Mouse (Mus musculus): ENCODE measurements around the gene Lrp2. TPM values are rescaled to one million over a fixed set of nuclear protein-coding genes. Genes with fewer than 3 reads are reported as not detected.
"Not testable (repeated sequence)": the region's sequence is repeated elsewhere in the genome, so short reads cannot be mapped to it uniquely, and the experiment has no call there.

Lrp2 gene
- total RNA-seq, 2 experiments from 2014 or later, result 0.05 to 0.10 TPM

DNA sequence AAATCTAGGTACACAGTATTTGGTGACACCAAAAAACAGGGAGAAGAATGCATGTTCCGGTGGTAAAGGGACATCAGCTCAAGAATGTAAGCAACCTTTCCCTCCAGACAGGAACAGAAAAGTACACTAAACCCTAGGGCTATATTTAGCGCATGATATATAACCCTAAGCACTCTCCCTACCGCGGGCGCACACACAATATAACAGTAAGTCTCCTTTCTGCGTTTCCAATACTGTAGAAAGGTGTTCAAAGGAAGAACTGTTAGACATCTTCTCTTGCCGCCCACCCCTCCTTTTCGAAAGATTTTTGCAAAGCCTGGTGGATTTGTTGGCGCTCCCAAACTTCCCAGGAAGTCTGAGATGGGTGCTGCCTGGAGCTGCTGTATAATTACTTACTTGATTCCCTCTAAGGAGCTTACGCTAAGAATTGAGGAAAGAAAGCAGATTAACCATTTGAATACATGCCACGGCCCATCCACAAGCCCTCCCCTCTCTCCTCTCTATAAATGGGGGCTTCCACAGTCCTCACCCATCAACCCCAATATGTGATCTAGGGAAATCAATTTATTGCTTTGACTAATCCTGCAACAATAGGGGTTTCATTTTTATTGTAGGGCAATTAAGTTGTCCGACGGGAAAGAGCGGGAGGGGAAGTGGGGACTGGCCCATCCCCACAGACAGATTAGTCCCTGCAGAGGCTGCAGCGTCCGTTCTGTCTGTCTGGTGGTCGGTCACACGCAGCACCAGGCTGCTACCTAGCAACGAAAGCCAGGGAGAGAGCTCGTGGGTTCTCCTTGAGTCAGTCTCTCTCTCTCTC is 1.5 kb downstream of the Lrp2 start:
- no peak for DNase-seq (ENCODE audit: low spot score in 2 of 2)

GRCm38 (mm10) chr2:69582861-69583260 is 3.0 kb downstream of the Lrp2 start:
- DNase-seq (ENCODE audit: low spot score in 2 of 2), result no peak

GRCm38 (mm10) chr2:69582068-69582467 is 3.8 kb downstream of the Lrp2 start:
- DNase-seq (ENCODE audit: low spot score in 2 of 2), result not testable (repeated sequence)

DNA sequence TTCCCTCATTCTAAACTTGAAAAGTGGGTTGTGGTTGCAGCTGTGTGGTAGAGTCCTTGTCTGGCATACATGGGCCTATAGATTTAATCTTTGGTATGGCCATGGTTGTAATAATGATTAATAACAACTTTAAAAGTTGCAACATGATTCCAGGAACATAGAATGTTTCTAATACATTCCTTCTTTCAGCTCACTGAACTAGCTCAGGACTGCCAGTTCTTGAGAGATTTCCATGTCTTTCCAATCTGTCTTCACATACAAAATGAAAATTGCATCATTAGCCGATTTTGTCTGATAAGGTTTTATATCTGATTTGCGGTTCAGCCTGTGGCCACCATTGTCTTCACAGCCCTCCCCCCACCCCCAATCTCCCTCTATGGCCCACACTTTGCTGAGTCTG is 5.8 kb downstream of the Lrp2 start:
- no peak for DNase-seq (ENCODE audit: low spot score in 2 of 2)

GRCm38 (mm10) chr2:69578206-69578605 is 7.7 kb downstream of the Lrp2 start:
- DNase-seq (ENCODE audit: low spot score in 2 of 2), result no peak

- DNase-seq (ENCODE audit: low spot score in 2 of 2), result no peak
Measured at GRCm38 (mm10) chr2:69576531-69576930, 9.3 kb downstream of the Lrp2 start.

DNA sequence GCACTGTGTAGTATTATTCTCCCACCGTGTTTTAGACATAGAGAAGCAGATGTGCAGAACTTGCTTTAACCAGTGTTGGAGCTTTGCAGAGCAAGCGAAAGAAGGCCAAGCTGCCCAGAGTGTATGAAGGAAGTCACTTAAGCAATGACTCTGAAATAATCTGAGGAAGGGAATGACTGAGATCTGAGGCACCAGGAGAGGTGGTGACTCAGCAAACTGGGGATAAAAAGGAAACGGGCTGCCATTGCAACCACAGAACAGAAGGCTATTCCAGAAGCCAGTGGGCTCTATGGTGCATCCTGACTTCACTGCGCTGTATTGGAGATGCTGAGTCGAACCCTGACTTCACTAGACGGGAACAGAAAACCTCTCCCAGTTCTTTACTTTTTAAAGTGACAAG is 10.9 kb downstream of the Lrp2 start:
- DNase-seq (ENCODE audit: low spot score in 2 of 2), result no peak

- DNase-seq (ENCODE audit: low spot score in 2 of 2), result no peak
Measured at GRCm38 (mm10) chr2:69574261-69574660, 11.6 kb downstream of the Lrp2 start.

GRCm38 (mm10) chr2:69573733-69574054 is 12.2 kb downstream of the Lrp2 start:
- no peak for DNase-seq (ENCODE audit: low spot score in 2 of 2)

GRCm38 (mm10) chr2:69573038-69573732 is 12.7 kb downstream of the Lrp2 start:
- no peak for DNase-seq (ENCODE audit: low spot score in 2 of 2)

GRCm38 (mm10) chr2:69570556-69570955 is 15.3 kb downstream of the Lrp2 start:
- no peak for DNase-seq (ENCODE audit: low spot score in 2 of 2)

DNA sequence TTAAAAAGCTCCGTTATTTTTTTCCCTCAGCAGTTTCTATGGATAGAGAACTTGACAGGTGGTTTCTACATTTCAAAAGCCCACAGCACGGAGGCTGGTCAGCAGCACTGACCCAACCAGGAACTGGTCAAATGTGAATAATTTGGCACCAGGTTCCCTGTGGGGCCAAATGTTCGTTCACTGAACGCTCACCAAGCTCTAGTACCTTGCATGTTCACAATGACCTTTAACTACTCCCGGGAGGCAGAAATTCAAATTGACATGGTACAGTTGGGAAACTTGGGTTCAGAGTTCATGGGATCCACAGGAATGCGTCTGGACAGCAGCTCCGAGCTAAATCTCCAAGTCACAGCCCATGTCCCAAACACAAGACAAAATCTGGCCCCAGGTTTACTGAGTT is 19.6 kb downstream of the Lrp2 start:
- DNase-seq (ENCODE audit: low spot score in 2 of 2), result no peak

GRCm38 (mm10) chr2:69563492-69563891 is 22.4 kb downstream of the Lrp2 start:
- DNase-seq (ENCODE audit: low spot score in 2 of 2), result no peak

DNA sequence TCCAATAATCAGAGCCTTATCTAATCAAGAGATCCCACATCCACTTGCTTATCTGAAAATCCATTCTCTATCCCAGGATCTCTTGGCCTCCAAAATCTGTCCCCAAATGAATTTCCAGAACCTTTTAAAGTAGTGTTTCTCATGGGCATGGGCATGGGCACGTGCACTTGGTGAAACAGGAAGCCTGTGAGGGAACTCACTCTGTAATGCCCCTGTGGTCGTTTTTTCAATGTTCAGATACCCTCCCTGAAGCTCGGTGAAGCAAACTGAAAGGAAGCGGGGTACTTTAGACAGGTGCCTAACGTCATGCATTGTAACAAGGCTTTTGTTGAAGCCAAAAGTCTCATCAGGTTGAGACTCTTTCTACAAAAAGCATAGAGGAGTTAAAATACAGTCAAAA is 23.1 kb downstream of the Lrp2 start:
- DNase-seq (ENCODE audit: low spot score in 2 of 2), result no peak

DNA sequence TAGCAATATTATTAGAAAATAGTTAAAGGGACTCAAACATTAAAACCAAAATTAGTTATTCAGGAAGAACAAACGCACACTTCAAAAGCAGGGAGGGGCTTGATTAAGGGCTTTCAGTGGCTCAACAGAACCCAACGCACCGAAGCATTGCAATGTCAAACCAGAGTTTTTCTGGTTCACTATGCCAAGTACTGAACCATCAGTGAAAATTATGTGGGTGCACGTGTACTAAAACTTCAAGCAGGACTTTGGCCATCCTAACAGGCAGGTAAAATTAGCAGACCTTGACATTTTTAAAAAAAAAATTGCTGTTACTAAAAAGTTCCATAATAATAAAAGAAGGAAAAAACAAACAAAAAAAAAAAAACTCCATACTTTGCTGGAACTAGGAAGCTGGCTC is 25.6 kb downstream of the Lrp2 start:
- no peak for DNase-seq (ENCODE audit: low spot score in 2 of 2)

- DNase-seq (ENCODE audit: low spot score in 2 of 2), result no peak
Measured at GRCm38 (mm10) chr2:69559380-69559779, 26.5 kb downstream of the Lrp2 start.

GRCm38 (mm10) chr2:69556686-69557085 is 29.2 kb downstream of the Lrp2 start:
- DNase-seq (ENCODE audit: low spot score in 2 of 2), result no peak

DNA sequence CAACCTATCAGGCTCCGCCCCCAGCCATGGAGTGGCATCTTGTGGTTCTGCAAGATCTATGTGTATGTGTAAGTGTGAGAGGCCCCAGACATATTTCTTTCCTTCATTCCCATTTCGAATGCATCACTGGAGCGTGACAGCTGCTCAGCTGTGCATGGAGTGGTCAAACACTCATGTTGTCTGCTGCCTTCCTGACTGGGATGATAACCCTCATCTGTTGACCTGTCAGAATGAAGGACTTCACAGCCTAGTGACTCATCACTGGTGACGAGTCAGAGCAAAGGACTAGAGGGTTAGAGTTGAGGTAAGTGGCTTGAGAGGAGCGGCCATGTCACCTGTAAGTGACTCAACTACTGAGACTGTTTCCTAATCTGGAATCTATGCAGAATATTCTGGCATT is 34.2 kb downstream of the Lrp2 start:
- DNase-seq (ENCODE audit: low spot score in 2 of 2), result no peak

GRCm38 (mm10) chr2:69546823-69547222 is 39.0 kb downstream of the Lrp2 start:
- DNase-seq (ENCODE audit: low spot score in 2 of 2), result no peak

- no peak for DNase-seq (ENCODE audit: low spot score in 2 of 2)
Measured at GRCm38 (mm10) chr2:69536018-69536417, 49.8 kb downstream of the Lrp2 start.

GRCm38 (mm10) chr2:69531528-69532055 is 54.3 kb downstream of the Lrp2 start:
- no peak for DNase-seq (ENCODE audit: low spot score in 2 of 2)

DNA sequence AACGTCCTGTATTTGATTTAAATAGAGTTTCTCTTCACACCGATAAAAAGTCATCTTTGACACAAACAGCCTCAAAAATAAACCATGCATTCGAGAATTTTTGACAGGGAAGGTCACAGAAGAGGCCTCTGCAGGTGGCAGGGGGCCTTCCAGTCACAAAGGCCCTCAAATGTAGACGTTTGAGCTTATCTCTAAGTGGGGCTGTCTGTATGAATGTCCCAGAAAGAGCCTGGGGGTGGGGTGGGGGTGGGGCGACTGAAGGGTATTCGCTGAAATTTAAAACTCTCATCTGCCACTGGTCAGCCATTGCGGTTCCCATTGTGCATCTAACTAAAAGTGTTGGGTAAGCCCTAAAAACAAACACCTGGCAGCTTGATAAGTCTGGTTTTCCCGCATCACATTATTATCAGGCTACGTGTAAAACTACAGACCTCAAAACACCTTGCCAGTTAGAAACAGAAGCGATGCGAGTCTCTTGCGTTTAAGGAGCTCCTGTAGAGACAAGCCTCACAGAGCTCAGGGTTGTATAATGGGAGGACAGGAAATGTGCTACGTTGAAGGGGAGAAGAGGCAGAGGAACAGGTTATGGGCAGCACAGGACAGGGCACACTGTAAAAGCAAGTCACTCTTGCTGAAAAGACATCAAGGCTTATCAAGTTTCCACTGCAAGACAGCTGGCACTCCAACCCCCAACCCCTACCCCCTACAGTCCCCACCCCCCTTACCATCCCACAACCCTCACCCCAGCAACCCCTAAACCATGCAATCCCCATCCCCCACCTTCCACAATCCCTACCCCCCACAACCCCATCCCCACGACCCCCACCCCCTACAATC is 55.0 kb downstream of the Lrp2 start:
- DNase-seq (ENCODE audit: low spot score in 2 of 2), result no peak
